Mouse (Mus musculus) layer of hippocampus, adult 18-20 months (tissue): ENCODE data around the gene Des. TPM values are rescaled to one million over a fixed set of nuclear protein-coding genes. Genes with fewer than 3 reads are reported as not detected.

Source experiments
- DNase-seq, 2 experiments: peaks; one replicate each; pipeline ENCODE4 v3.0.0; 2022; ENCODE audit warnings: low spot score in 2 of 2
- long read RNA-seq: library from polyadenylated mRNA; stranded (forward); transcript quantifications from one replicate; pipeline ENCODE4 v2.0.0, GENCODE M21; 2021
- total RNA-seq, 2 experiments: library from RNA; stranded (reverse); gene quantifications; 2 replicates each; pipeline ENCODE4 v1.2.3; 2021

Gene Des
- under 1 TPM; 0.48 to 0.69 TPM for total RNA-seq
- long read RNA-seq = 0 reads

GRCm38 (mm10) chr1:75360112-75361031 is at the start of gene Des:
Des (plus strand) TSS chr1:75360329.
- DNase-seq = no peak

GRCm38 (mm10) chr1:75311694-75312093 is 48.4 kb upstream of the Des start:
- DNase-seq = no peak

- DNase-seq = no peak
Observed at GRCm38 (mm10) chr1:75315011-75315410, 45.1 kb upstream of the Des start.

GRCm38 (mm10) chr1:75315456-75316365 is 44.4 kb upstream of the Des start:
- no peak for DNase-seq

- DNase-seq = peak; percentile 70 to 73
Observed at GRCm38 (mm10) chr1:75316861-75317240, 43.3 kb upstream of the Des start.

GRCm38 (mm10) chr1:75317241-75318201 is 42.6 kb upstream of the Des start, which contains the start of gene Dnpep:
Dnpep (minus strand) TSS chr1:75317990.
- peak; percentile 100 for DNase-seq

- DNase-seq = no peak
Observed at GRCm38 (mm10) chr1:75318301-75318700, 41.8 kb upstream of the Des start.

GRCm38 (mm10) chr1:75318736-75319135 is 41.4 kb upstream of the Des start:
- DNase-seq = no peak

- DNase-seq = no peak
Observed at GRCm38 (mm10) chr1:75319166-75319565, 41.0 kb upstream of the Des start.

GRCm38 (mm10) chr1:75327461-75327860 is 32.7 kb upstream of the Des start:
- DNase-seq = no peak

GRCm38 (mm10) chr1:75331271-75331670 is 28.9 kb upstream of the Des start:
- no peak for DNase-seq

GRCm38 (mm10) chr1:75336461-75336860 is 23.7 kb upstream of the Des start:
- DNase-seq = no peak

GRCm38 (mm10) chr1:75337097-75337496 is 23.0 kb upstream of the Des start:
- no peak for DNase-seq

GRCm38 (mm10) chr1:75338091-75338694 is 21.9 kb upstream of the Des start:
- no peak for DNase-seq

- peak in 1 of 2 experiments; percentile 70 for DNase-seq
Observed at GRCm38 (mm10) chr1:75339337-75339736, 20.8 kb upstream of the Des start.

GRCm38 (mm10) chr1:75340519-75340918 is 19.6 kb upstream of the Des start:
- no peak for DNase-seq

- DNase-seq = peak; percentile 53 to 90
Observed at GRCm38 (mm10) chr1:75342874-75343416, 17.2 kb upstream of the Des start.

GRCm38 (mm10) chr1:75344291-75345035 is 15.7 kb upstream of the Des start:
- no peak for DNase-seq
